Mouse (Mus musculus): ENCODE measurements around the gene Dennd1a. TPM values are rescaled to one million over a fixed set of nuclear protein-coding genes. Genes with fewer than 3 reads are reported as not detected.

The Dennd1a gene
- polyA plus RNA-seq, 1 experiment, result 11.9 TPM

DNA sequence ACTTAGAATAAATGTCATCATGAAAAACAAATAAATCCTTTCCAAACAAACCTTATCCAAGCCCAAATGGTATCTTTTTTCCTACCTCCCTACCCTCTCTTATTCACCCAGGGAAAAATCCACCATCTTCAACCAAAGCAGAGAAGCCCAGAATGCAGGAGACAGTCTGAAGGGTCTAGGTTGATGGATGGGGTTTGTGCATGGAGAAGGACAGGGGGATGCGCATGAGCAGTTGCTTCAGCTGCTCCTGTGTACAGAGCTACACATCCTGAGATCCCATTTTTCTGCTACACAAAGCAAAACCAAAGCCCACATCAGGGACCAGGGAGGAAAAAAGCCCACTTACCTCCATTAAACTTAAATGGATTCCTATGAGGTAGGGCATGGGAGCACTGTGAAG is 304.5 kb downstream of the Dennd1a start:
- Histone ChIP-seq H3K27me3 (ENCODE audit: control insufficient read depth, insufficient read depth, low read length, poor library complexity, severe bottlenecking) (no peaks in the 10 kb centered on the region), H3K36me3 (ENCODE audit: control insufficient read depth, insufficient read depth, low read length, poor library complexity, severe bottlenecking) (no peaks in the 10 kb centered on the region), H3K4me1 (ENCODE audit: control insufficient read depth, insufficient read depth, low read length) (peaks cover 2% of the 10 kb centered on the region)

GRCm38 (mm10) chr2:37981562-37982403 is 305.4 kb downstream of the Dennd1a start:
- no peaks in the 10 kb centered on the region for H3K36me3 ChIP-seq (ENCODE audit: control insufficient read depth, insufficient read depth, low read length, poor library complexity, severe bottlenecking)
- no peaks in the 10 kb centered on the region for H3K9me3 ChIP-seq (replicated peaks; ENCODE audit: control insufficient read depth, insufficient read depth, low read length, poor library complexity, severe bottlenecking)
- H3K9ac ChIP-seq (ENCODE audit: low read depth, poor library complexity, severe bottlenecking), result no peak overlapping the region
- H3K27me3 ChIP-seq (ENCODE audit: control insufficient read depth, insufficient read depth, low read length, poor library complexity, severe bottlenecking), result no peaks in the 10 kb centered on the region
- H3K4me1 ChIP-seq (ENCODE audit: control insufficient read depth, insufficient read depth, low read length), result peaks cover 2% of the 10 kb centered on the region
- no peak overlapping the region for H3K27ac ChIP-seq (ENCODE audit: insufficient read depth, low read length)
- TF ChIP-seq CTCF (IDR thresholded peaks at IDR 0.05; ENCODE audit: low read depth, low read length), result no peak
- TF ChIP-seq EP300 (IDR thresholded peaks at IDR 0.05; ENCODE audit: insufficient read depth, low read depth, low read length), result no peak
- TF ChIP-seq POLR2A (IDR thresholded peaks at IDR 0.05; ENCODE audit: insufficient read depth, low read length), result no peak
- H3K4me3 ChIP-seq (ENCODE audit: low read depth, low read length), result no peak overlapping the region

More for the DNA sequence above, 304.5 kb downstream of the Dennd1a start:
- no peak overlapping the region for H3K4me3 ChIP-seq (ENCODE audit: low read depth, low read length)
- no peak overlapping the region for H3K9ac ChIP-seq (ENCODE audit: low read depth, poor library complexity, severe bottlenecking)
- TF ChIP-seq EP300 (IDR thresholded peaks at IDR 0.05; ENCODE audit: insufficient read depth, low read depth, low read length), result no peak
- TF ChIP-seq POLR2A (IDR thresholded peaks at IDR 0.05; ENCODE audit: insufficient read depth, low read length), result no peak
- TF ChIP-seq CTCF (IDR thresholded peaks at IDR 0.05; ENCODE audit: low read depth, low read length), result no peak
- no peak overlapping the region for H3K27ac ChIP-seq (ENCODE audit: insufficient read depth, low read length)
- H3K9me3 ChIP-seq (replicated peaks; ENCODE audit: control insufficient read depth, insufficient read depth, low read length, poor library complexity, severe bottlenecking), result no peaks in the 10 kb centered on the region

- H3K4me1 ChIP-seq (ENCODE audit: control insufficient read depth, insufficient read depth, low read length), result no peaks in the 10 kb centered on the region
- no peak overlapping the region for H3K4me3 ChIP-seq (ENCODE audit: low read depth, low read length)
- H3K27ac ChIP-seq (ENCODE audit: insufficient read depth, low read length), result no peak overlapping the region
- no peaks in the 10 kb centered on the region for H3K36me3 ChIP-seq (ENCODE audit: control insufficient read depth, insufficient read depth, low read length, poor library complexity, severe bottlenecking)
- H3K27me3 ChIP-seq (ENCODE audit: control insufficient read depth, insufficient read depth, low read length, poor library complexity, severe bottlenecking), result no peaks in the 10 kb centered on the region
- TF ChIP-seq EP300 (IDR thresholded peaks at IDR 0.05; ENCODE audit: insufficient read depth, low read depth, low read length) (no peak), POLR2A (IDR thresholded peaks at IDR 0.05; ENCODE audit: insufficient read depth, low read length) (no peak), CTCF (IDR thresholded peaks at IDR 0.05; ENCODE audit: low read depth, low read length) (no peak)
- H3K9me3 ChIP-seq (replicated peaks; ENCODE audit: control insufficient read depth, insufficient read depth, low read length, poor library complexity, severe bottlenecking), result no peaks in the 10 kb centered on the region
- no peak overlapping the region for H3K9ac ChIP-seq (ENCODE audit: low read depth, poor library complexity, severe bottlenecking)
Observed at GRCm38 (mm10) chr2:37974201-37974600, 313.0 kb downstream of the Dennd1a start.

- no peaks in the 10 kb centered on the region for H3K36me3 ChIP-seq (ENCODE audit: control insufficient read depth, insufficient read depth, low read length, poor library complexity, severe bottlenecking)
- no peaks in the 10 kb centered on the region for H3K9me3 ChIP-seq (replicated peaks; ENCODE audit: control insufficient read depth, insufficient read depth, low read length, poor library complexity, severe bottlenecking)
- H3K27me3 ChIP-seq (ENCODE audit: control insufficient read depth, insufficient read depth, low read length, poor library complexity, severe bottlenecking), result no peaks in the 10 kb centered on the region
- H3K4me1 ChIP-seq (ENCODE audit: control insufficient read depth, insufficient read depth, low read length), result no peaks in the 10 kb centered on the region
- no peak overlapping the region for H3K4me3 ChIP-seq (ENCODE audit: low read depth, low read length)
- no peak overlapping the region for H3K27ac ChIP-seq (ENCODE audit: insufficient read depth, low read length)
- no peak overlapping the region for H3K9ac ChIP-seq (ENCODE audit: low read depth, poor library complexity, severe bottlenecking)
- TF ChIP-seq POLR2A (IDR thresholded peaks at IDR 0.05; ENCODE audit: insufficient read depth, low read length), result no peak
- no peak for TF ChIP-seq EP300 (IDR thresholded peaks at IDR 0.05; ENCODE audit: insufficient read depth, low read depth, low read length)
- TF ChIP-seq CTCF (IDR thresholded peaks at IDR 0.05; ENCODE audit: low read depth, low read length), result no peak
Observed at GRCm38 (mm10) chr2:37972621-37973020, 314.6 kb downstream of the Dennd1a start.

DNA sequence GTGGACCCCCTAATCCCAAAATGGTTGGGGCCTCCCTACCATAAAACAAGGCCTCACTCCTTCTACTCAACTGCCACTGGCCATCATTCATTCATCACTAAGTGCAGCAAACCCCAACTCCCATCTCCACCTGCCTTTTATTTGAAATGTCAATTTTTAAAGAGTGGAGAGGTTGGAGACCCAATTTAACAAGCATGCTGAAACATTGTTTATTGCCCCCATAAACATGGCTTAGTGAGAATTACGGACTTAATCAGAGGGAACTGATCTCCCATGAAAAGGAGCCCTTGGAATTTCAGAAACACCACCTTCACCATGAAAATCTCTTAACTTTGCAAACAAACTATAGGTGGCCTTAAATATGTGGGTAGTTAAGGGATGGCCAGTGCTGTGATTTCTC is 315.5 kb downstream of the Dennd1a start:
- no peak overlapping the region for H3K9ac ChIP-seq (ENCODE audit: low read depth, poor library complexity, severe bottlenecking)
- no peak overlapping the region for H3K4me3 ChIP-seq (ENCODE audit: low read depth, low read length)
- no peak overlapping the region for H3K27ac ChIP-seq (ENCODE audit: insufficient read depth, low read length)
- TF ChIP-seq CTCF (IDR thresholded peaks at IDR 0.05; ENCODE audit: low read depth, low read length), result no peak
- no peak for TF ChIP-seq POLR2A (IDR thresholded peaks at IDR 0.05; ENCODE audit: insufficient read depth, low read length)
- no peak for TF ChIP-seq EP300 (IDR thresholded peaks at IDR 0.05; ENCODE audit: insufficient read depth, low read depth, low read length)
- H3K4me1 ChIP-seq (ENCODE audit: control insufficient read depth, insufficient read depth, low read length), result no peaks in the 10 kb centered on the region
- H3K36me3 ChIP-seq (ENCODE audit: control insufficient read depth, insufficient read depth, low read length, poor library complexity, severe bottlenecking), result no peaks in the 10 kb centered on the region
- no peaks in the 10 kb centered on the region for H3K27me3 ChIP-seq (ENCODE audit: control insufficient read depth, insufficient read depth, low read length, poor library complexity, severe bottlenecking)
- H3K9me3 ChIP-seq (replicated peaks; ENCODE audit: control insufficient read depth, insufficient read depth, low read length, poor library complexity, severe bottlenecking), result no peaks in the 10 kb centered on the region

All from ES-Bruce4 (cell line).